Mouse (Mus musculus) lung, adult 18-20 months (tissue): ENCODE results near the gene Pan3.

Experiments
- DNase-seq, 2 experiments: peaks; one replicate each; pipeline ENCODE4 v3.0.0; 2022; ENCODE audit warnings: mixed read lengths in 2 of 2

Gene Pan3

DNA sequence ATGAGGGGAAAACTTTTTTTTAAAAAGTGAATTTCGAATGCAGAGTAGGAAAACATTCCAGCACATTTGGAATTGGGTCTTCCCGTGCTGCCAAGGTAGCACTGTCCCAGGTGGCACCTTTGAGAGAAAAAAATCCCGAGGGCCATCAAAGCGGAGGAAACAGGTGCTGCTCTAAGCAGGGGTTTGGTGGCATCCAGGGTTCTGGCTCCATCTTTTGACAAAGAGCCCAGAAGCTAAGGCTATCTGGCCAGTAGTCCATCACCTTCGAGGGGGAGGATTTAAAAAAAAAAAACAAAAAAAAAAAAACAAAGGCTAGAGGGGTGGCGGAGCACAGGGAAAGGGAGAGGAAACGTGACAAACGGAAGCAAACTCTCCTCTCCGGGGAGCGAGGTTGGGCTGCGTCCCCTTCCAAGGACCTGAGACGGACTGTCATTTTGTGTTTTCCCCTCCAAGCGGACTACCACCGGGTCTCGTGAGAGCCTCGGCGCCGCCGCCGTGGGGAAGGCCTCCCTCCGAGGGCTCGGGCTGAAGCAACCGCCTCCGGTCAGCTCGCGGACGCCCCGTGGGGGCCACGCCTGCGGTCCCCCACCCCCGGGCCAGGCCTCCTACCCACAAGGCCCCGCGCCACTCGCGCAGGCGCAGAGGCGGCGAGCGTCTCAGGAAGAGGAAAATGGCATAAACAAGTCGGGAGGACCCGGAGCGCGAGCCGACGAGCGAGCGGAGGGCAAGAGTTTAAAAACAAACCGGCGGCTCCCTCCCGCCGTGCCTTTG lies at the start of gene Pan3:
Pan3 (plus strand) TSS at position 627 of the 771 bp plus-strand sequence.
- peak; percentile 95 to 96 for DNase-seq

DNA sequence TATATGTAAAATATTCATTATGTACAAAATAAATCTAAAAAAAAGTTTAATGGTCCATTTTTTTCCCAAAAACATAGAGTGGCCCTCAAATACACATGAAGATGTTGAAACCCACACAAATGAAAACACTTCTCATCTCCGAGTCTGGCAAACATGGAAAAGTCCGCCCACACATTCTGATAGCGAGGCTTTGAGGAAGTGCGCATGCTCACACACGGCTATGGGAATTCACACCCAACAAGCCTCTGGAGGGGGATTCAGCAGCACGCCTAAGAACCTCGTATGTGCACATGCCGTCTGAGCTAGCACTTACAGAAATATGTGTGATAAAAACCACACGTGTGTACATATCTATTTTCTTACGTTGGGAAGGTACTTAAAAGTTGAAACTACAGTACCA lies 48.6 kb upstream of the Pan3 start:
- DNase-seq, result no peak

DNA sequence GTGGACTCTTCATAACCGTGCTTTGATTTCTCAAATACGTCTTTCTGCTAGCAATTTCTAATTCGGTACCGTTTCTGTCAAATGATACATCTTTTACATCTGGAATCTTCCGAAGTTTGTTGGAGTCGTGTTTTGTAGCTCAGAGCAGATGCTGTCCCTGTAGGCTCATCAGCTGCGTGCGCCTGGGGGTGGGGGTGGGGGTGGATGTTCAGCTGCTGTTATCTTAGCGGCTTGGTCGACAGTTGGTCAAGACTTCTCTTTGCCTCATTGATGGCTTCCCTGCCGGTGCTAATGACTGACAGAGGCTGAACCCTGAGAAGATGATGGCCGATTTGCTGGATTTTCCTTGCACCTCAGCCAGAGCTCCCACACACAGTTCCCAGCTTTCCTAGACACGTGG lies 43.1 kb upstream of the Pan3 start:
- no peak for DNase-seq

DNA sequence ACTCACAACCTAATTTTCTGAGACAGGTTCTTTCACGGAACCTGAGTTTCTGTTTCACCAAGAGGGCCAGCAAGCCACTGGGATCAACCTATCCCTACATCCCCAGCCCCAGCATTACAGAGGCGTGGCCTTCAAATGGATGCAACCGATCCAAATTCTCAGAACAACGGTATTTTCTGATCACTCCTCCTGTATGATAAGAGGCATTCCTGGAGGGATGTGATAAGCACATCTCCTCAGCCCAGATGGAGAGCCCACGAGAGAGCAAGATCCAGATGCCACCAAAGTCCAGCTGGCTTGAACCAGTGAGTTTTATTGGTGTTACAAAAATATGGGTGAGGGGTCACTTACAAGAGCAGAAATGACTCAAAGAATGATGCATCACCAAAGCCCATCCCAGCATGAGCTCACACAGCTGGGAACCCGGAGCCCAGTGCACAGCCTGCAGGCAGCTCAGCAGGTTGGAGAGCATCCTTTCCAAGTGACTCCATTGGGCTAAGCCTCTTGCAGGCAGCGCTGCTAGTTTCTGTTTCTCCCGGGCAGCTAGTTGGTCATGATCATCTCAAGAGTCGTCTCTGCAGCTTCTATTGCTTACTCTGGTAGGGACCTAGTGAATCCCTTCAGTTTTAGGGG lies 41.5 kb upstream of the Pan3 start:
- DNase-seq, result no peak

DNA sequence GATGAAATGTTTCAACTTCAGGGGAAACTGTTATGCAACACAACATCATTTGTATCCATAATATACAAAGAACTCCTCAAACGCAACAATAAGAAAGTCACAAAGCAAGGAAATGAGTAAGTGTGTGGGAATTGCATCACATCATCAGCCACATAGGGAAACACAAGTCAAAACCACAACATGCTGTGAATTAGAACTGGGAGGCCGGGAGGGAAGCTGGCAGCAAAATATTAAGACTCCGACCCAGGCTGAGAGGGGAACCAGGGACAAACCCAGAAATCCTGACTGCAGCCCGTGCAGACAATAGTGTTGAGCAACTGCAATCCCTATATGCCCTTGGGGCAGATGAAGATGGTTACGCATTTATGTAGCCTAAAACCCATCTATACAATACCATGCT lies 40.9 kb upstream of the Pan3 start:
- peak in 1 of 2 experiments; percentile 11 for DNase-seq

DNA sequence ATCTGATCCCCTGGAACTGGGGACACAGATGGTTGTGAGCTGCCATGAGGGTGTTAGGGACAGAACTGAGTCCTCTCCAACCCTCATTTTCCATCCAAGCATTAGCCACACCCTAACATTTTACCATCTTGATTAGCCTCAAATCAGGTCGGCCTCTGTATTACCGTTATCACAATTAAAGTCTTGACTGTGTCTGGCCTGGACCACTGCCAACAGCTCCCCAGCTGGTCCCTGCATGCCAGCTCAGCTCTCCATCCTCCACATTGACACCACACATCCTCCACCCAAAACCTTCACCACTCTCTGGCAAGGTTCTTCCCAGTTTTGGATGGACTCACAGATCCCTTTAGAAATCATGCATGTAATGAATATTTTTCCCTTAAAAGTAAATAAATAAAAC lies 39.2 kb upstream of the Pan3 start:
- no peak for DNase-seq

DNA sequence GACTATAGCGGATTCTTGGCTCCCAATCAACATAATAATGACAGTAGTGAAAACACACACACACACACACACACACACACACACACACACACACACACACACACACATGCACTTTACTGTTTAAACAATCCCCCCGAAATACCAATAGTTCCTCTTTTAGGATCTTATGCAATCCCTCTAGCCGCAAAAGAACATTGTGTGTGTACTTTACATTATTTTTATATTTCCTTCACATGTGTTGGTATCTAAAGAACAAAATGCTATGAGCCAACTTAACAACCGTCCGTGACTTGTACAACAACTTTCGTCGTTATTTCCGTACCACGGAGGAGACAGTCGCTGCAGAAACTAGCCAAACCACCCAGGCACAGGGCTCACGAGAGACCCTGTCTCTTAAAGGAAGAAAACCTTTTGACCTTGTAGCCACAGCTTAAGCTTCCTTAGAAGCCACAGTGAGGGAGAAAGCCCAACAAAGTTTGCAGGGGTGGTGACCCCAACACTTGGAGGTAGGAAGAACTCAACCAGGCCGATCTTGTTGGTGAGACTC lies 37.2 kb upstream of the Pan3 start:
- DNase-seq, result no peak

DNA sequence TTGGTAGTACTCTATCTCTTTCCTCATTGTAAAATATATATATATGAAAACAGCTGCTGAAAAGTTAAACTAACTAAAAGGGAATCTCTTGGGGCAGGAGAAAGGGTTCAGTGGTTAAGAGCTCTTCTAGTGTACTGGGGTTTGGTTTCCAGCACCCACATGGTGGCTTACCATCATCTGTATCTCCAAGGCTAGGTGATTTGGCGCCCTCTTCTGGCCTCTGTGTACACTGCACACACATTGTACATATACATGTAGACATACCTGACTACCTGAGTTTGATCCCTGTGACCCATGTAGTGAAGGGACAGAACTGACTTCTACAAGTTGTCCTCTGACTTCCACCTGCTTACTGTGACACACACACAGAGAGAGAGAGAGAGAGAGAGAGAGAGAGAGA lies 34.9 kb upstream of the Pan3 start:
- DNase-seq, result no peak

DNA sequence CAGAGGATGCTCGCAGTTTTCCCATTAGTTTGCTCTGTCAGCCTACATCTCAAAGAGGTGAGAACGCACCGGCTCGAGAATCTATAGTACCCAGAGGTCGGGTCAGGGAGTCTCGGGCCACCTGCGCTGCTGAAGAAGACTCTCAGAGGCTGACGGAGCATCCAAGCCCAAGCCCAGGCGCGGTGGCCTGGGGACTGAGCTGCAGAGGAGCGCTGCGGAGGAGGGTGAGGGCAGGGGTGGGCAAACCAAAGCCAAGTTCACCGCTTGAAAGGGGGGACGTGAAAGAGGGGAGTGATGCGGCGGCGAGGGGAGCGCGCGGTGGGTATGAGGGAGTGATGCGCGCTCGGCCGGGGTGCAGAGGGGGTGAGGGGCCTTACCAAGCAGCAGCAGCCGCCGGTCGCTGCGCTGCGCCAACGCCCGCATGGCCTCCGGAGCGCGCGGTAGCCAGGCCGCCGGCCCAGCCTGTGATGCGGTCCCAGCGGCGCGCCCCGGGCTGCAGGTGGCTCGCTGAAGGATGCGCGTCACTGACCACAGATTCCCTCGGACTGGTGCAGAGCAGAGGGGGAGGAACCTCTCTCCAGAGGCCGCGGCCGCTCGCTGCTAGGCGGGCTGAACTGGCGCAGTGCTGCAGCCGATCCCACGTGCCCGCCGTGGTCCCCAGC lies 30.0 kb upstream of the Pan3 start, which contains the start of gene Flt3:
Flt3 (minus strand) TSS at position 647 of the 662 bp plus-strand sequence.
- peak; percentile 19 to 33 for DNase-seq

DNA sequence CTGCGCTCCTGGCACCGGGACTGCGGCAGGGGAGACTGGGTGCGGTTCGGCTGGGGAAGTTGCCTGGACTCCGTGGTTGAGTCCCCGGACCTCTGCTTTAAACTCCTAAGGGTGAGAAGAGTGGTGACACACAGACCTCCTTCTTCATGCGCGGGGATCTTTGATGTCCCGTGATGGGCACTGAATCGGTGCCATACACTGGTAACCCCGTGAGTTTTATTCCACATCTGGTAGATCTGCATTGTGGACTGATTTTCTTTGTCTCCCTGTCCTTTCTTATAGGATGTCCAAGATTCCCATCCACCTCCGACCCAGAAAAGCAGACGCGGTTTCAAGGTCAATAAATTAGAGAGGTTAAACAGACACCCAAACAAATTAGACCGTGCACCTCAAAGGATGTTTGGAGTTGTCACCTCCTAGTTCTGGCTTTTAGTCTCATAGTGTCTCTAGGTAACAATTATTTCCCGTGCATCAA lies 29.4 kb upstream of the Pan3 start:
- DNase-seq, result no peak

DNA sequence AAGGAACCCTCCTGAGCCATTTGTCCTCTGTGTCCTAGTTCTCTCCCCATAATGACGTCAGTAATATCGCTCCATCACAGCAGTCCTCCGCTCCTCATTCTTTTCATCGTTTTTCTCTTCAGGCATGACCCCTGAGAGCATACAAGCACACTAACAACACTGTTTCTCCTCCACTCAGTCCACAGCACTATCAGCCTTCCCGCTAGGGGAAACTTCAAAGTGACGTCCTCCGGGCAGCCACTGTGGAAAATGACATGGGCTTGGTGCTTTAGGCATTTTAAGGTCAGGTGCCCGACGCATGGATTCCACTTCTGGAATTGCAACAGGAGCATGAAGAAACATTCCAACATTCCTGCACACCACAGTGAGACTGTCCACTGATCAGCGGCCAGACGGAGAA lies 28.9 kb upstream of the Pan3 start:
- no peak for DNase-seq

DNA sequence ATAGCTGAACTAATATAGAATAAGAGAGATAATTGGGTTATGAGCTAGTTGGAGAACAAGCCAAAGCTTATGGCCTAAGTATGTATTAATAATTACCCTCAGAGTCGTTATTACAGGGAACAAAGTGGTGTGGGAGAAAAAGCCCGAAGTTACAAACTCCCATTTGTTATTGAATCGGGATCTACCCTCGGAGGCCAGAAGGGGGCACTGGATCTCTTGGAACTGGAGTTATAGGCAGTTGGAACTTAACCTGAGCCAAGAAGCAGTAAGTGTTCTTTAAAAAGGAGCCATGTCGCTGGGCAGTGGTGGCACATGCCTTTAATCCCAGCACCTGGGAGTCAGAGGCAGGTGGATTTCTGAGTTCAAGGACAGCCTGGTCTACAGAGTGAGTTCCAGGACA lies 27.5 kb upstream of the Pan3 start:
- DNase-seq, result peak; percentile 38 to 53

DNA sequence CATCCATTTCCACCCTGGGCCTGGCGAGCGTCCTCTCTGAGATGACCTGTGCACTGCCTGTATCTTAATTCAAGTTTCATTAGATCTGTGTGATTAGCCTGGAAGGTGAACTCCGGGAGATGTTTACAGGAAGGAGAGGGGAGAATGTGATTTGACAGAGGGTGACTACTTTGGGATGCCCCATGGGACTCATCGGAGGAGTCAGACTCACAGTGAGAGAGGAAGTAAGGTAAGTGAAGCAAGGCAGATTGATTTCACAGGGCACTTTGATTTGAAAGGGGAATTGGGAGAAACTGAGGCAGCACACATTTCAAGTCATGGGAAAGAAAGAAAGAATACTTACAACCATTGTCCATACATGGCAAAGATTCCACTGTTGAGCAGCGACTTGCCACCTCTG lies 23.8 kb upstream of the Pan3 start:
- no peak for DNase-seq

DNA sequence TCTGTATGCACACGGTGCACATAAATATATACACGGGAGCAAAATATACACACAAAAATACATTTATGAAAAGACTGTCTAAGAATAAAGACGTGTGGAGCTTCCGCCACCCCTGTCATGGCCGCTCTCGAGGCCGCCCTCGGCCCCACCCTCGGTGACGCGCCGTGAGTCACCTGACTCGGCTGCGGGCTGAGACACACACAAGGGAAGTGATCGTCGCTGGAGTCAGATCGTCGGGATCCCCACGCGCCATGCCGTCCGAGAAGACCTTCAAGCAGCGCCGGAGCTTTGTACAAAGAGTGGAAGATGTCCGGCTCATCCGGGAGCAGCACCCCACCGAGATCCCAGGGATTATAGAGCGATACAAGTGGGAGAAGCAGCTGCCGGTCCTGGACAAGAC lies 21.2 kb upstream of the Pan3 start:
- DNase-seq, result no peak

DNA sequence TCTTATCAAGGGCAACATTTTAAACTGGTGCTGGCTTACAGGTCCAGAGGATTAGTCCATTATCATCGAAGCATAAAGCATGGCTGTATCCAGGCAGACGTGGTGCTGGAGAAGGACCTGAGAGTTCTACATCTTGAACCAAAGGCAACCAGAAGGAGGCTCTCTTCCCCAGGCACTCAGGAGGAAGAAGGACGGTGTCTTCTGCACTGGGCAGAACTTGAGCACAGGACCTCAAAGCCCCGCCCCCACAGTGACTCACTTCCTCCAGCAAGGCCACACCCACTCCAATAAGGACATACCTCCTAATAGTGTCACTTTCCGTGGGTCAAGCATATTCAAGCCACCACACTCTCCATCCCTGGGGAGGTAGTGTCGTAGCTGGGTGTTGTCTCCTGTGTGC lies 19.4 kb upstream of the Pan3 start:
- DNase-seq, result no peak

DNA sequence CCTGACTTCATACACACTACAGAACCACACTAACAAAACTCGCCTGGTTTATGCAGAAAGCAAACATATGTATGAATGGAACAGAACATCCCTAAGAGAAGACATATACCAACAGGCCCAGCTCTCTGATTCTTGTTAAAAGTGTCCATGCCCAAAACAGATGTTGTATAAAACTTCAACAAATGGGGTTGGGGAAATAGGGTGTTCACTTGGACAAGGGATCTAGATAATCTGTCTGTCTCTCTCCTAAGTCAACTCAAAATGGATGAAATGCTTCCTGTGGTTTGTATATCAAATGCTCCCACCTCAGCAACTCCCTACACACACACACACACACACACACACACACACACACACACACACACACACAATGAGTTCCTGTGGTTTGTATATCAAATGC lies 12.0 kb upstream of the Pan3 start:
- DNase-seq, result no peak

DNA sequence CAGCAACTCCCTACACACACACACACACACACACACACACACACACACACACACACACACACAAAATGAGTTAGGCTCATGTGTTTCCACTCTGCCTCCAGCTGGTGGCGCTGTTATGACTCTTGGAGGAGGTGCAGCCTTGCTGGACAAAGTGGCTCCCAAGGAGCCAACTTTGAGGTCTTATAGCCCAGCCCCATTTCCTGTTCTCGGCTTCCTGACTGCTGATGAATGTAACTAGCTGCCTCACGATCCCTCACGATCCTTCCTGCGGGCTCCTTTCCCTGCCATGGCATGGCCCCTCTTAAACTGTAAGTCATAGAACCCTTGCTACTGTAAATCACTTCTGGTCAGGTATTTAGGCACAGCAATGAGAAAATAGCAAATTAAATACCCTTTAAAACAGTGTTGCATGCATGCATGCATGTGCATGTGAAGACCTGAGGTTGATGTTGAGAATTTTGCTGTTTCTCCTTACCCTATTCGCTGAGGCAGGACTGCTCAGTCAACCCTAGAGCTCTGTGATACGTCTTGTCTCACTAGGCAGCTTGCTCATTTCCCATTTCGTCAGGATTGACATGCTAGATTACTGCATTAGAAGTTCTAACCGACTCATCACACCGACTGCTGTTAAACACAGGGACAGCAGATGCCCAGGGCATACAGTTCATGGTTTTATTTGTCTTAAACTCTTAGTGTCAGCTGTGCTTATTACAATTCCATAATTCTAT lies 11.4 kb upstream of the Pan3 start:
- DNase-seq, result peak; percentile 27 to 53

DNA sequence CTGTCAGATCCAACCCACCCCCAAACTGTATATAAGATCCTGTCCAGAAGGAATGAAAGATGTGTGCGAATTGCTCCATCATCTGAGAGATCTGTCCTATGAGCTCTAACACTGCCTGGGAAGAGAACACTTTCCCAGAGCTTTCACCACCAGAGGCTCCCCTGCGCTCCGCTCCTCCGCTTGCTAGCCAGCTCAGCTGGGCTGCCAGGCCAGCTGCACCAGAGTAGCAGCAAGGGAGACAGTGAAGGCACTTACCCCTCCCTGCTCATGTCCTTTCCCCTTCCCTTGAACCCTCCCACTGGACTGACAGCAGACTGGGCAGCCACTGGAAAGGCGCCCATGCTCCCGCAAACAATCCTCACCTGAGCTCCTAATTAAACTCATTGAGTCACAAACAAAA lies 6.3 kb upstream of the Pan3 start:
- DNase-seq, result no peak

DNA sequence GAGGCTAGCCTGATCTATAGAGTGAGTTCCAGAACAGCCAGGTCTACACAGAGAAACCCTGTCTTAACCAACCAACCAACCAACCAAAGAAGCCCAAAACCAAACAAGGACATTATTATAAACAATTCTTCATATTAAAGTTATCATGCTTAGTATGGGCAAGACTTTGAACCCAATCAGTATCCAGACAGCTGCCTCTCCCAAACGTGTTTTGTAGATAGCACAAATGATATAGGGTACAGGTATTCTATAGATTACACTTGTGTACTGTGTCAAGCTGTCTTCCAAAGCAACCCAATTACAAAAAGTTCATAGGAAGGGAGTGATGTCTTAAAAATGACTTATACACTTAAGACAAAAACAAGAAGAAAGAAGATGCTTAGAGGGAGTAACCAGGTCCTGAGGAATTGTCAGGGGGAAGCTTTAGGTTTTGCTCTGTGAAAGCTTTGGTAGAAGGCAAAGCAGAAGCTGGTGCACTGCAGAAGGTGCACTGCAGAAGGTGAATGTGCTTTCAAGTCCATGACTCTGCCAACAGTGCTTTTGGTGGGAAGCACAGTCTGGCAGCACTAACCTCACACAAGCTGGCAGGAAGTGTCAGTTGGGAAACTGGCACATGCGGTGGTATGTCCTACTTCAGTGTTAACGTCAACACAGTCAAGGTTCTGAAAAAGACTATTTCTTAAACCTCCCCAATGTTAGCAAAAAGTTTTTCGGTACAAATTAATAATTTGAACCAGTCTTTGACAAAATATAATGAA lies 3.7 kb upstream of the Pan3 start:
- no peak for DNase-seq

DNA sequence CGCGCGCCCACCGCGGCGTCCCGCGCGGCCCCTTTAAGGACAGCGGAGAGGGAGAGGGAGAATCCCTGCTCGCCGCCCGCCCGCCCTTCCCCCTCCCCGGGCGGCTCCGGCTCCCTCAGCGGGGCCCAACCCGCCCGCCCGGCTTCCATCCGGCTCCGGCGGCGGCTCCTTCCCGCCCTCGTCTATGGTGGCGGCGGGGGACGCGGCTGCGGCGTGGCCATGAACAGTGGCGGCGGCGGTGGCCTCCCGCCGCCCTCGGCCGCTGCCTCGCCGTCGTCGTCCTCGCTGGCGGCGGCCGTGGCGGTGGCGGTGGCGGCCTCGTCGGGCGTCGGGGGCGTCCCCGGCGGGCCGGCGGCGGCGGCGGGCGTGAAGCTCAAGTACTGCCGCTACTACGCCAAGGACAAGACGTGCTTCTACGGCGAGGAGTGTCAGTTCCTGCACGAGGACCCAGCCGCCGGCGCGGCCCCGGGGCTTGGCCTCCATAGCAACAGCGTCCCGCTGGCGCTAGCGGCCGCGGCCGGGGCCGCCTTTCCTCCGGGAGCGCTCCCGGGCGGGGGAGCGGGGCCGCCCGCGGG lies 487 bp downstream of the Pan3 start:
- DNase-seq, result peak; percentile 39 to 41

DNA sequence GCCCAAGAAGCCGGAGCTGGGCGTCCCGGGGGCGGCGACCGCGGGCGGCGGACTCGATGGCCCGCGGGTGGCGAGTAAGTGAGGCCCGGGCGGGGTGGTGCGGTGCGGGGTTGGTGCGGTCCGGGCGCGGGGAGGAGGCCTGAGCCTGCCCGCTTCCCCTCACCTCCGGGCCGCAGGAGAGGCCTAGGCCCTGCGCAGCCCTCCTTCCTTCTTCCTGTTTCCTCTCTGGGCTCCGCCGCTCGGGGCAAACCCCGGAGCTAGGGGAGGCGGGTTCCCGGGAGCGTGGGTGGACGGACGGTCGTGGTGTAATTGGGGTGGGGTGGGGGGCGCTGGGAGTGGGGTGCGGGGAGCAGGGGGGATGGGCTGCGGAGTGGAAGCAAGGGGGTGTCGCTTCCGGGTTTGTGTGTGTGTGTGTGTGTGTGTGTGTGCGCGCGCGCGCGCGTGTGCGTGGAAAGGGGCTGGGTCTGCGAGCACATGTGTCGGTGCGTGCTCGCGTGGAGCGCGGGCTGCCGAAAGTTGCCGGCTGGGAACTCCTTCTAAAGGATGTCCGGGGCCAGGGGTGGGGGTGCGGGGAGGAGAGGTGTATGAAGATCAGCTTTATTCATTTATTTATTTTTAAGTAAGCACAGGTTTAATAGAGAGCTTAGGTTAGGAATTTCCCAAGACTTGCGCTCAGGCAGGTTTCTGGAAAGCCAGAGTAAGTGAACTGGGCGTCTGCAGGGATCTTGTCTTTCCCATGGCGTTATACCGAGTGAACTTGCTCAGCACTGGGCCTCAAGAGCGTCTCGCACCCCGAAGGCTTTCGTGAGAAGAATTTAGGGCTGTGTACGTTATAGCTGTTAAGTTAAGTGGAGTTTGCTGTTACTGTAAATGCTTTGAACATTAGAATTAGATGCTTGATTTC lies 1.2 kb downstream of the Pan3 start:
- DNase-seq, result peak; percentile 71 to 76
